Comparison of ENCODE assay signal across 11 mouse cellular contexts in the genomic region with DNA sequence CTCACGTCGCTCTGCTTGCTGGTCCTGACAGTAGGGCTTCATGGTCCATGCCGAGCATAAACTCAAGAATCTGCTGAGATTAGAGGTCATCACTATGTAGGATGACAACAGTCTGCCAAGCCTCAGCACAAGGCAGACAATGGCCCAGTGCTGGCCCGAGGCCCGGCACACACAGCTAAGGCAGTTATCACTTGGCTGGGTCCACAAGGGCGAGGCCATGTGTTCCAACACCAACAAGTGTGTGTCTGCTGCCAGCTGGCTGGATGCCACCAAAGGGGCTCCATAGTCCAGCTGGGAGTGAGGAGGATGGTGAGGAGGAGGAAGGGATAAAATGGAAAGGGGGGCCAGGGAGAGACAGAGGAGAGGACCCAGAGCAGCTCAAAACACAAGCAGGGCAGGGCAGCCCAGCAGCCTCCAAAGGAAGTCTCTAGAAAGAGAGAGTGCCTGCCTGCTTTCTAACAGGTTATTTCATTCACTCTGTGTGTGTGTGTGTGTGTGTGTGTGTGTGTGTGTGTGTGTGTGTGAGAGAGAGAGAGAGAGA. TPM values are rescaled to one million over a fixed set of nuclear protein-coding genes. Genes with fewer than 3 reads are reported as not detected.
DNase-seq lines count a peak whose midpoint lies in the region; ATAC-seq lines count a peak whose summit lies in the region.
"Had no signal": no experiment of that assay in that cellular context is flagged by ENCODE, and none has a peak within 500 bp of the region (broad histone marks: within the 10 kb centered on the region; RNA-seq: fewer than 3 reads in every experiment).

No protein-coding gene starts in this region.

- ATAC-seq in forebrain, embryonic 16.5 days, result peak; percentile 72; the same call in 1 of the 2 replicates
- ATAC-seq in hindbrain, embryonic 15.5 days (ENCODE audit: low FRiP score, low read depth), result peak; percentile 72
- ATAC-seq: liver, postnatal 0 days had no signal

- no peak overlapping the region for H3K27ac ChIP-seq in forebrain, embryonic 16.5 days (ENCODE audit: low read length)
- no peak overlapping the region for H3K27ac ChIP-seq in hindbrain, embryonic 15.5 days (replicated peaks)

- H3K4me2 ChIP-seq in forebrain, embryonic 16.5 days (ENCODE audit: low read length), result no peak overlapping the region
- no peak overlapping the region for H3K4me2 ChIP-seq in hindbrain, embryonic 15.5 days

- H3K27me3 ChIP-seq in forebrain, embryonic 16.5 days (replicated peaks; ENCODE audit: control insufficient read depth, insufficient read depth, low read length), result no peaks in the 10 kb centered on the region
- H3K27me3 ChIP-seq in hindbrain, embryonic 15.5 days, result no peaks in the 10 kb centered on the region

- peak; percentile 23 for DNase-seq in adrenal gland, postnatal 10 days
- no peak for DNase-seq in adrenal gland, postnatal 4 days (ENCODE audit: low spot score in 2 of 2)
- peak; percentile 12 to 26 for DNase-seq in kidney, postnatal 4 days
- DNase-seq in kidney, postnatal 25 days, result no peak
- no peak for DNase-seq in urinary bladder, postnatal 25 days (ENCODE audit: low spot score)
- DNase-seq in gastrocnemius, adult 8-10 months (ENCODE audit: low spot score in 2 of 2), result no peak
- DNase-seq: gastrocnemius, postnatal 10 days; liver, postnatal 0 days had no signal

- H3K4me3 ChIP-seq in forebrain, embryonic 16.5 days (replicated peaks; ENCODE audit: low read length), result no peak overlapping the region
- no peak overlapping the region for H3K4me3 ChIP-seq in hindbrain, embryonic 15.5 days

- WGBS in forebrain, embryonic 16.5 days, result 34% methylated on average over 6 of the region's 6 CpGs
- WGBS in hindbrain, embryonic 15.5 days, result 58% methylated on average over 6 of the region's 6 CpGs

- H3K36me3 ChIP-seq in forebrain, embryonic 16.5 days (ENCODE audit: control insufficient read depth, insufficient read depth), result no peaks in the 10 kb centered on the region
- no peaks in the 10 kb centered on the region for H3K36me3 ChIP-seq in hindbrain, embryonic 15.5 days

- no peak overlapping the region for H3K9ac ChIP-seq in forebrain, embryonic 16.5 days (replicated peaks; ENCODE audit: low read depth, low read length)
- no peak overlapping the region for H3K9ac ChIP-seq in hindbrain, embryonic 15.5 days
- H3K9ac ChIP-seq: liver, postnatal 0 days had no signal

- 0 out of 2 replicates have a peak, but pooled peaks cover 2% of the 10 kb centered on the region for H3K9me3 ChIP-seq in forebrain, embryonic 16.5 days (ENCODE audit: control insufficient read depth, low read length)
- no peaks in the 10 kb centered on the region for H3K9me3 ChIP-seq in hindbrain, embryonic 15.5 days

- peaks cover 10% of the 10 kb centered on the region for H3K4me1 ChIP-seq in forebrain, embryonic 16.5 days (replicated peaks; ENCODE audit: control insufficient read depth, insufficient read depth, low read length)
- peaks cover 6% of the 10 kb centered on the region for H3K4me1 ChIP-seq in hindbrain, embryonic 15.5 days (replicated peaks)

RNA-seq across cellular contexts. Expression of a gene that starts 17.9 kb away (rescaled TPM):
- 1 to 10 TPM; 5.2 to 8.0 TPM for total RNA-seq in adrenal gland, postnatal 10 days (2021)
- 10 to 100 TPM; 12.4 to 13.0 TPM for total RNA-seq in adrenal gland, postnatal 4 days (2021)
- 3.0 and 4.1 TPM in 2 replicates for polyA plus RNA-seq in forebrain, embryonic 16.5 days (2015; fragmentation: Nextera tagmentation; extraction: Ambion mirVana)
- 6.6 and 7.3 TPM in 2 replicates for polyA plus RNA-seq in hindbrain, embryonic 15.5 days (2015; fragmentation: Nextera tagmentation; extraction: Ambion mirVana)
- under 1 TPM in 1 of 4 experiments, not detected in 3; 0.12 TPM for total RNA-seq in gastrocnemius, adult 8-10 months (2022)
- total RNA-seq: common myeloid progenitor, adult 5-6 weeks had no signal
- polyA plus RNA-seq: liver, postnatal 0 days had no signal

Comparison
In these comparisons a context has a peak if more than half of its experiments do, and no peak if none do; other contexts are left out.
1. DNase-seq: peak in adrenal gland, postnatal 10 days (single experiment) and kidney, postnatal 4 days (2 of 2); none in adrenal gland, postnatal 4 days (0 of 2), kidney, postnatal 25 days (0 of 2), urinary bladder, postnatal 25 days (single experiment) and gastrocnemius, adult 8-10 months (0 of 2).
2. RNA of a gene that starts 17.9 kb away (total RNA-seq): 12.4 to 13.0 TPM in adrenal gland, postnatal 4 days and 5.2 to 8.0 TPM in adrenal gland, postnatal 10 days; 0.12 TPM in gastrocnemius, adult 8-10 months; every median in the first group is over 4 times any median in the second.